Mouse (Mus musculus): ENCODE measurements around the gene Anxa5.

Gene Anxa5

DNA sequence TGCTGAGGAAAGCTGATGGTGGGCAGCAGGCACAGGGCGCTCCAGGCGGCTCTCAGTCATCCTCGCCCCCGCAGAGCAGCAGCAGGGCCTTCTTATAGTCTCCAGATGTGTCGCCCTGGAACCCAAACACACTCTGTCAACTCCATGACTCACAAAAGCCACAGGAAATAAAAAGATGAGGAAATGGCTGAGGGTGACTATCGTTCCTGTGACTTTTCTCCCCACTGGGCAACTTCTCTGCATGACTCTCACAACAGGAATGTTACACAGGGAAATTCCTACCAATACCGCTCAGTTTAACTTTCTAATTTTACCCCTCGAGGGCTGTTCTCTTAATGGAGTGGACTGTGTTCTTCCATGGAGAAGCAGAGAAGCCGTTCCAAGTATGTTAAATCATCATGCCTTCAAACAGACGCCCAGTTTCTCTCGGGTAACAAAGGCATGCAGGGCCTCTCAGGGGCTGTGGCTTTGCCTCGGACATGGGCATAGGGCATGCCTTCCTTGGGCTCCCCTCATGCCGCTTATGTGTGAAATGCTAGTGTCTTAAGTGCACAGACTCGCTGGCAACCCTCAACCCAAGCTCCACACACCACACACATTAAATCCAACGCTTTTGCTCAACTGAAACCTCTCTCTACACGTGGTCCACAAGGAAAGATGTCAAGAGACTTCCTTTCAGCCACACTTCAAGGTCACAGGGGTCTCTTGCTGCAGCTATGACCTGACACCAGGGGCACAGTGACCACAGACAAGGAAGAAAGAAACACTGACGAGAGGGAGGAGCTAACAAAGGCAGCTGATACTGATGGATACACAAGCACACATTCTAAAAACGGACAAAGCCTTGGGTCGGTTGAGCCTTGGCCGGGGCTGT, 26.2 kb downstream of the Anxa5 start:
- DNase-seq (ENCODE audit: low read depth, low spot score): no peak

DNA sequence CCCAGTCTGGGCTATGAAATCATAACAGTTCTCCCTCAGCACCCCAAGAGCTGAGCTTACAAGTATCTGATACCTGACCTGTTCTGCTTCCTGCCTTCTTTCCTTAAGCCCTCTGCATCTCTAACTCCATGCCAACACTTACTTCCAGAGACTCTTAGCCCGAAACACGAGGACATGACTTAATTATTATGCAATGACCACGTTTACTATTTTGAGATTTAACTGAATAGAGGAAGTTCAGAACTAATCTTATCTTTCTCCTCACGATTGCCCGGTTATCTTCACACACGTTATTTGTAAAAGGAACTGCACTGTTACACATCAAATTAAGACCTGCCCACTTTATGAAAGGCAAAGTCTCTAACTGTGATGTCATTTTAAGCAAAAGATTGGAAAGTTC, 28.8 kb downstream of the Anxa5 start:
- no peak for DNase-seq (ENCODE audit: low read depth, low spot score)

DNA sequence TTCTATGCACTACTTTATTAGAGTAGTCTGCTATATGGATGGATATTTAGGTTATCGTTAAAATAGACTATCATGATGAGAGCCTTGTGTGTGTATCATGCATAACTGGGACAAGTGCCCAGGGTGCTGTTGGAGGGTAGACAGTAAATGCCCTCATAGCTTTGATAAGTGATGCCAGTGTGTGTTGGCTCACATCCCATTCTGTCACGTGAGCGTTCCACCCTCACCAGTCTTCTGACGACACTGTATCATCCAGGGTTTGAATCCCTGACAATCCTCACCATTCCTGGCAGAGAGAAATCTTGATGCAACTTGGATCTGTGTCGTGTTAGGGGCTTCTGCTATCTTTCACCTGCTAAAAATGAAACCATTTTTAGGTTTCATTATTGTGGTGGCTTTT, 29.2 kb downstream of the Anxa5 start:
- DNase-seq (ENCODE audit: low read depth, low spot score): no peak

DNA sequence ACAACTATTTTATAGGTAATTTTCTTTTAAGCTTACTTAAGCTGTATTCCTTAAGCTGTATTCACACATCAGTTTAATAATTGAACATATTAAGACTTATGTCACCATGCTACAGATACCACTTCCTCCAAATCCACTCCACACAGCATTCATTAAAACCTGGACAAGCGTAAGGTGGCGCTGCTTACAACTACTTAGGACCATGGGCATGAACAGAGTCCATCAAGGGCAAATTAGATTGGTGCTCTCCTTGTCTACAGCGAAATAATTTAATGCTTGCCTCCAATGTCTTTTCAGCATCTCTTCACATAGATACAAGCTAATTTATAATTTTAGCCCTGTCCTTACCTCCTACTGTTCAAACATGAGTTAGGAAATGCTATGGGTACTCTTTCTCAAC, 29.7 kb downstream of the Anxa5 start:
- DNase-seq (ENCODE audit: low read depth, low spot score): no peak

DNA sequence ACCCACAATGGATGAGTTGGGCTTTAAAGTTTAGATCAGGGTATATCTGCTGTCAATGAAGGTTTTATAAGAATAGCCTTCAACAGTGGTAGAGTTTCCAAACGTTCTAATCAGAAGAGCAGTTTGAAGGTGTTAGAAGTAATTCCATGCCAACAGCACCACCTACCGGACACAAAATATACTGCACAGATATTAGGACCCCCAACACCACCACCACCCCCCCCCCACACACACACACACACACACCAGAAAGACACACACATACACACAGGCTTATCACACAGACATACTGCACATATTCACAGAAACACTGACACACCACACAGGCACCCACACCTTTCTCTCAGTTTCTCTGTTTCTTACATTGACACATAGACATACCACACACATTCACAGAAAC, 33.3 kb downstream of the Anxa5 start:
- peak; percentile 5 for DNase-seq (ENCODE audit: low read depth, low spot score)

DNA sequence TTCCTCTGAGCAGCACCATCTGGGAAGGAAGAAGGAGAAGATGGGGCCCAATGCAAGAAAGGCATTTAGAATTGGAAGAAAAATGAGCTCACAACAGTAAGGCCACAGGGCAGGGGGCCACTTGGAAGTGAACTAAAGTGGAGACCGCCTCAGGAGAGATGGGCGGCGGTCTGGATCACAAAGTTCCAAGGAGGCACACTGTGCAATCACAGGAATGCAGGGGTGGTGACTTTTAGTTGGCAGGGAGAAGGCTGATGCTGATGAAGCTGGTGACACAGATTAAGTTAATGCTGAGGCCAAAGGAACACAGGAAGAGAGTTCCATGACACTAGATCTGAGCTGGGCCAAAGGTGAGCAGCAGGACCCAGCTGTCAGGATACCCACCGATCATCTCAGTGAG, 35.4 kb downstream of the Anxa5 start:
- no peak for DNase-seq (ENCODE audit: low read depth, low spot score)

DNA sequence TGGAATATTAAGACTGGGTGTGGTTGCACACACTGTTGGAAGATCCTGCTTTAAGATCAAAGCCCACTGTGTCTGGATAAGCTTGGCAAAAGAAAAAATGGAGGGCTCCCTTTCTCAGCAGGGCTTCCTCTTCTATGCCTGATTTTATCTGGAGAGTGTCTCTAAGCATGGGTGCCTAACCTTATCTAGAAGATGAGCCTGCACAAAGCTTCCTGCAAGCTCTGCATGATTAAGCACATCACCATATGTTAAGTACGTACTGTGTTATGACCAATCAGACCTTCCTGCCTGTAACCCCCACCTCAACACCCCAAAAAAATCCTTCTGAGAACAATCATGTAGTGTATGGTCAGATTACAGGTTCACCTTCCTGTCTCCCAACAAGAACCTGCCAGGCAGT, 45.3 kb downstream of the Anxa5 start:
- no peak for DNase-seq (ENCODE audit: low read depth, low spot score)

DNA sequence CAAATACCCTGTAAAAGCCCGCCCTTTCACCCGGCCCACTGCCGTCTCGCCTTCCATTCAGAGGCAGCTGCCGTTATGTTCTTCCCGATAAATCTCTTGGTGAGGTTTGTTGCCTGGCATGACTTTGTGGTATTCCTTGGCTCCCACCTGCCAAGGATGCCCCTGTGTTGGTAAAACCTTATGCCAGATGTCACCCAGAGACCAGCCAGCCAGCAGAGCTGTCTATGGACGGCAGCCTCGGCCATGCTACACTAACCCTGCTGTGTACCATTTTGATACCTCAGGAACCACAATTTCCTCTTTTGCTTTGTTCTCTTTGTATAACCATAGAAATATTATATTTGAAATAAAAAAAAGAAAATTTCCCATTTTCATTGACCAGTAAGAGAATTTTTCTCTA, 48.3 kb downstream of the Anxa5 start:
- DNase-seq (ENCODE audit: low read depth, low spot score): no peak

DNA sequence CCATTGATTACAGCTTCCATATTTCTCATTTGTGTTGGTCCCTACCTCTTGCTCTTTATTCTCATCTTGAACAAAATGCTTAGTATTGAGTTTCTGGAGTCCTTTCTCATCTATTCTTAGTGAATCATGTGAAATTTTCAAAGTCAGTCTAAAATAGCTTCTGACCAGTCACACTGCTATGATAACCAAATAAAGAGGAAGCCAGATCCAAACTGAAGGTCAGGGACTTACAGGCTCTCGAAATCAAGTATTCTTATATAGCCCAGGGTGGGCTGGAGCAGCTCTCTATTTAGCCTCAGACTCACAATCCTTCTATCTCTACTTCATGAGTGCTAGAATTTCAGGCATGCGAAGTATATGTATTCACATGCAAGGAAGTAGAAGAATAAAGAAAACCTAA, 66.2 kb downstream of the Anxa5 start:
- DNase-seq (ENCODE audit: low read depth, low spot score): no peak

DNA sequence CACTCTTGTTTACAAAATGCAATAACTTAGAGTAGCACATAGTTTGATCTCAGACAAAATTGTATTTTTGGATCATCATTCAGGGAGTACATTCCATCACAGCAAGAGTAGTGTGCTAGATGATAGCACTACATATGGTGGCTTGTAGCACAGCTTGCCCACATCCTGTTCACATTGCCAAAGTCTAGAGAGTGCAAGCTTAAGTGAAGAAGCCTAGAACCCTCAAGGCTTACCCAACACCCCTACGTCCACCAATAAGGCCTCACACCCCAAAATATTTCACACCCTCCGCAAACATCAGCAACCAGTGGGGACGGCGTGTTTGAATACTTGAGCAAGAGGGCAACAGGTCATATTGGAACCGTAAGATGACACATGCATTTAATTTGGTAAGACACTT, 68.7 kb downstream of the Anxa5 start:
- no peak for DNase-seq (ENCODE audit: low read depth, low spot score)

DNA sequence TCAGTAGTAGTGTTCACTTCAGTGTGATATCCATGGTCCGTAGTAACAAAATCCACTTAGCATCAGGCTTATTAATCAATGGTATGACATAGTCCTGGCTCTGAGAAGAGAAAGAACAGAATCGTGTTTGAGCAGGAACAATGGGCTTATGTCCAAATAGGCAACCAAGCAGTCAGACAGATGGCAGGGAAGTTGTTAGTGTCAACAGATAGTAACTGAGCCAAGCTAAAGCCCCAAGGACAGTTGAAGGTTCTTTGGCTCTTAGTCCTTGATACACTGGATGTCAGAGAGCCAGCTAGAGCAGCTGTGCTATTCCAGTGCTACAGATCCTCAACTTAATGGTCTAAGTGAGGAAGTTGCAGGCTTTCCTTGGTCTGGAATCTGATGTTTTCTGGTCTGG, 69.4 kb downstream of the Anxa5 start:
- no peak for DNase-seq (ENCODE audit: low read depth, low spot score)

DNA sequence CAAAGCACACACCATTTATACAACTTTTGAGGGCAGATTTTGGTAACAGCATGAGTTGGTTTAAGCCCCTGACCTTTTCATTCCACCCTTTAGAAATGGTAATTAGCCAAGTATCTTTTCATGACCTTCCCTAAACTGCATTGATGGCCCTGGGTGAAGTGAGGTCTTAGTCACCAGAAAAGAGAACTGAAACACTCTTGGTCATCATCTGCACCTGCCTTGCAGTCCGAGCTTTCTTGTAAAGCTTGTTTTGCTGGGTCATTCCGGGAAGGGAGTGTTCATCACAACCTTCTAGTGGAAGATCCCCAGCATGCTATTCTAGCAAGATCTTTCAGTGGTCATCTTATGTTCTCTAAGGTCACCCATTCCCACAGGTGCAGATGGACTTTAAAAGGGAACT, 73.8 kb downstream of the Anxa5 start:
- DNase-seq (ENCODE audit: low read depth, low spot score): no peak

DNA sequence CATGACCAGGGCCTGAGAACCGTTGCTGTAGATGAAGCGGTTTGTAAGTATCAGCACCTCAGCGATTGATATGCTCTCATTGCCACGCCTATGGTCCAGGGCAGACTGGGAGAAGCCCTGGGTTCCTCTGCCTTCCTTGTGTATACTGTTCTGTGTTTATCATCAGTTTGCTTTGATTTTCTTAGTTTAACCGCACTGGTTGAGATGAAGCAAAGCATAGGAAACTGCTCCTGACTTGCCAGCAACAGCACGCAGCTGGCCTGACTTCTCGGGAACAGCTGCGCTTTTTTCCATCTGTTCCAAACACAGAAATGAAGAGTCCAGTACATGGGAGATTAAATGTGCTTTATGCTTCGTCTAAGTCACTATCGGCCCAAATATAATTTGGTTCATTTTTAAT, 75.0 kb downstream of the Anxa5 start:
- DNase-seq (ENCODE audit: low read depth, low spot score): no peak

Data from c-Kit-negative CD71-positive TER-119-positive erythroid progenitor cells, embryonic 14.5 days (primary cell).